In genomic region chr15:13088504-13089058, GRCm38 (mm10) we compare ENCODE assay signal across 8 mouse cellular contexts.
DNase-seq lines count a peak whose midpoint lies in the region; ATAC-seq and TF ChIP-seq lines count a peak whose summit lies in the region.
"Had no signal": no experiment of that assay in that cellular context is flagged by ENCODE, and none has a peak within 500 bp of the region (broad histone marks: within the 10 kb centered on the region; RNA-seq: fewer than 3 reads in every experiment).

No protein-coding gene starts in this region.

- no peak overlapping the region for H3K9ac ChIP-seq in MEL (ENCODE audit: control insufficient read depth, low read depth, low read length, poor library complexity, severe bottlenecking)
- H3K9ac ChIP-seq: heart, embryonic 13.5 days had no signal

- H3K27me3 ChIP-seq in MEL (ENCODE audit: control insufficient read depth in 1 of 2, insufficient read depth in 2 of 2, low read length in 2 of 2): no peaks in the 10 kb centered on the region; a peak in 1 of 4 replicates
- H3K27me3 ChIP-seq: heart, embryonic 13.5 days had no signal

- peak; percentile 57 for TF ChIP-seq RAD21 in MEL (IDR thresholded peaks at IDR 0.05; ENCODE audit: low read depth, low read length)

- no peak overlapping the region for H3K27ac ChIP-seq in MEL (ENCODE audit: control insufficient read depth, low read depth, low read length)
- H3K27ac ChIP-seq: heart, embryonic 13.5 days had no signal

- no peaks in the 10 kb centered on the region for H3K79me2 ChIP-seq in MEL (ENCODE audit: control insufficient read depth, insufficient read depth, low read length, poor library complexity)

- no peaks in the 10 kb centered on the region for H3K9me3 ChIP-seq in MEL (replicated peaks; ENCODE audit: insufficient read depth, low read length)
- H3K9me3 ChIP-seq: heart, embryonic 13.5 days had no signal

- no peaks in the 10 kb centered on the region for H3K4me1 ChIP-seq in MEL (ENCODE audit: control insufficient read depth in 1 of 2, insufficient read depth in 2 of 2, low read length in 2 of 2)

- peak; percentile 59 to 69 (median 68) for TF ChIP-seq CTCF in MEL (IDR thresholded peaks at IDR 0.05 in 2 of 3, conservative IDR thresholded peaks at IDR 0.05 in 1 of 3; ENCODE audit: control insufficient read depth in 1 of 3, insufficient read depth in 1 of 3, low read depth in 2 of 3, low read length in 3 of 3, poor library complexity in 1 of 3, severe bottlenecking in 1 of 3)

- no peaks in the 10 kb centered on the region for H3K36me3 ChIP-seq in MEL (ENCODE audit: control insufficient read depth in 1 of 2, insufficient read depth in 2 of 2, low read length in 2 of 2)
- H3K36me3 ChIP-seq: heart, embryonic 13.5 days had no signal

- no peak for TF ChIP-seq EP300 in MEL (IDR thresholded peaks at IDR 0.05; ENCODE audit: low read depth in 1 of 2, low read length in 2 of 2)

- DNase-seq in A20 (ENCODE audit: low read depth, low spot score) (peak; percentile 4), MEL (ENCODE audit: low read depth, low spot score) (peak; percentile 40)
- DNase-seq in cerebellum, postnatal 14 days: peak; percentile 69 to 81
- DNase-seq in kidney, postnatal 25 days: peak; percentile 44 to 68
- peak; percentile 50 for DNase-seq in lung, postnatal 10 days
- peak; percentile 18 to 29 for DNase-seq in right cerebral cortex, postnatal 36 days (ENCODE audit: low spot score in 2 of 2)

- TF ChIP-seq POLR2A in MEL (IDR thresholded peaks at IDR 0.05; ENCODE audit: control insufficient read depth in 1 of 2, insufficient read depth in 1 of 2, low read depth in 1 of 2, low read length in 2 of 2, poor library complexity in 1 of 2): no peak

- H3K4me3 ChIP-seq in MEL (ENCODE audit: control insufficient read depth in 1 of 2, insufficient read depth in 1 of 2, low read depth in 2 of 2, low read length in 2 of 2): no peak overlapping the region
- H3K4me3 ChIP-seq: heart, embryonic 13.5 days had no signal

- ATAC-seq in granulocyte monocyte progenitor cell, adult 5-6 weeks (replicated peaks; ENCODE audit: poor library complexity, severe bottlenecking): peak; percentile 65

TF ChIP-seq in MEL, 35 proteins besides CTCF, POLR2A, EP300 and RAD21:
- TF ChIP-seq GABPA (IDR thresholded peaks at IDR 0.05; ENCODE audit: low read depth, low read length): no peak
- TF ChIP-seq ETS1 (IDR thresholded peaks at IDR 0.05; ENCODE audit: low read depth, low read length): no peak
- TF ChIP-seq SMC3 (IDR thresholded peaks at IDR 0.05; ENCODE audit: low read depth, low read length): peak; percentile 69
- no peak for TF ChIP-seq USF1 (IDR thresholded peaks at IDR 0.05; ENCODE audit: low read depth, low read length)
- no peak for TF ChIP-seq GATA1 (IDR thresholded peaks at IDR 0.05; ENCODE audit: low read depth, low read length)
- TF ChIP-seq UBTF (IDR thresholded peaks at IDR 0.05; ENCODE audit: borderline replicate concordance, insufficient read depth, low read depth, low read length): no peak
- TF ChIP-seq ZMIZ1 (IDR thresholded peaks at IDR 0.05; ENCODE audit: low read depth, low read length): no peak
- TF ChIP-seq CHD2 (IDR thresholded peaks at IDR 0.05; ENCODE audit: low read length): no peak
- TF ChIP-seq ZC3H11A (IDR thresholded peaks at IDR 0.05; ENCODE audit: low read depth, low read length): peak; percentile 72
- no peak for TF ChIP-seq ZNF384 (IDR thresholded peaks at IDR 0.05; ENCODE audit: low read depth, low read length)
- no peak for TF ChIP-seq E2F4 (IDR thresholded peaks at IDR 0.05; ENCODE audit: borderline replicate concordance, low read depth, low read length)
- TF ChIP-seq HCFC1 (IDR thresholded peaks at IDR 0.05; ENCODE audit: low read depth, low read length): no peak

Comparison
In these comparisons a context has a peak if more than half of its experiments do, and no peak if none do; other contexts are left out.
1. DNase-seq: peak in every context shown above with its lines; median percentile 75 in cerebellum, postnatal 14 days; 56 in kidney, postnatal 25 days; 50 in lung, postnatal 10 days; 40 in MEL; 24 in right cerebral cortex, postnatal 36 days; 4 in A20.